ENCODE assay signal across 8 mouse cellular contexts in the genomic region with DNA sequence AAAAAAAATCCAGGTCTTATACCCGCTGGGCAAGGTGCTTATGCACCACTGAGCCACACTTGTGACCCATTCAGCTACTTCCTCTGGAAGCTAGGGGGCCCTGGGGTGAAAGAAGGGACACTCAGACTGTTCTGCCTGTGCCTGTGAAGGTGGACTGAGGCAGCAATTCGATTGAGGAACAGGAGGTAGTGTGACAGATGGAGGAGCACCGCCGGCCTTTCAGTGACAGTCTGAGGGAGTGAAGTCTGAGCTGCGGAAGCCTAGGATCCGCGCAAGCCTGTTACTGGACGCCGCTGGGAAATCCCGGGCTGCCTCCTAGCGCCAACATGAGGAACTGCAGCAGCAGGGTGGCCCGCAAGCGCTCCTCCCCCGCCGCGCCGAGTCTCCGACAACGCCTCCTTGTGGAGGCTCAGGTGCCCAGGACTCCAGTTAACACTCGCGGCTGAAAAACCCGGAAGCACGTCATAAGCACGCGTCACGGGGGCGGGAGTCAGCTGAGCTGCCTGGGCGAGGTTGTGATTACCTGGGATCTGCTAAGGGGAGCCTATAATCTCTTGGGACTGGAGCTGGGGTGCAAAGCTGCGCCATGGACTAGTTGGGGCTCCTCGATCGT. TPM values are rescaled to one million over a fixed set of nuclear protein-coding genes. Genes with fewer than 3 reads are reported as not detected.
DNase-seq lines count a peak whose midpoint lies in the region; ATAC-seq and TF ChIP-seq lines count a peak whose summit lies in the region.

A gene (plus strand): TSS at position 471 of the 613 bp plus-strand sequence.

- H3K36me3 ChIP-seq in heart, embryonic 12.5 days, result peaks cover 33% of the 10 kb centered on the region
- peaks cover 24% of the 10 kb centered on the region for H3K36me3 ChIP-seq in kidney, postnatal 0 days (ENCODE audit: insufficient read depth, low read length)
- H3K36me3 ChIP-seq in liver, embryonic 11.5 days (ENCODE audit: control insufficient read depth, insufficient read depth, low read length), result peaks cover 5% of the 10 kb centered on the region
- H3K36me3 ChIP-seq in stomach, embryonic 14.5 days (ENCODE audit: control insufficient read depth, insufficient read depth, low read length), result peaks cover 28% of the 10 kb centered on the region

- H3K9ac ChIP-seq in heart, embryonic 12.5 days, result peak within 1 kb of the TSS; percentile 87
- H3K9ac ChIP-seq in kidney, postnatal 0 days (ENCODE audit: low read depth, low read length), result peak within 1 kb of the TSS; percentile 51
- H3K9ac ChIP-seq in liver, embryonic 11.5 days (ENCODE audit: low read depth, low read length), result peak within 1 kb of the TSS; percentile 80
- H3K9ac ChIP-seq in stomach, embryonic 14.5 days (replicated peaks; ENCODE audit: low read depth, low read length), result peak within 1 kb of the TSS; percentile 64

- 1% methylated on average over 31 of the region's 31 CpGs for WGBS in heart, embryonic 12.5 days
- under 1% methylated on average over 31 of the region's 31 CpGs for WGBS in kidney, postnatal 0 days
- under 1% methylated on average over 31 of the region's 31 CpGs for WGBS in liver, embryonic 11.5 days
- WGBS in stomach, embryonic 14.5 days, result under 1% methylated on average over 31 of the region's 31 CpGs

- peak within 1 kb of the TSS; percentile 94 for H3K4me2 ChIP-seq in heart, embryonic 12.5 days
- peak within 1 kb of the TSS; percentile 56 for H3K4me2 ChIP-seq in kidney, postnatal 0 days (ENCODE audit: low read length)
- H3K4me2 ChIP-seq in liver, embryonic 11.5 days, result peak within 1 kb of the TSS; percentile 88
- peak within 1 kb of the TSS; percentile 87 for H3K4me2 ChIP-seq in stomach, embryonic 14.5 days (replicated peaks; ENCODE audit: low read depth, low read length)

- TF ChIP-seq CTCF in kidney, postnatal 0 days (IDR thresholded peaks at IDR 0.05; ENCODE audit: low read depth), result peak; percentile 100

- H3K9me3 ChIP-seq in heart, embryonic 12.5 days (replicated peaks), result no peaks in the 10 kb centered on the region
- no peaks in the 10 kb centered on the region for H3K9me3 ChIP-seq in kidney, postnatal 0 days (replicated peaks; ENCODE audit: low read length)
- H3K9me3 ChIP-seq in liver, embryonic 11.5 days (ENCODE audit: control insufficient read depth, low read length), result no peaks in the 10 kb centered on the region
- H3K9me3 ChIP-seq in stomach, embryonic 14.5 days (ENCODE audit: control insufficient read depth, low read depth, low read length), result no peaks in the 10 kb centered on the region

- H3K27ac ChIP-seq in heart, embryonic 12.5 days (ENCODE audit: poor library complexity, severe bottlenecking), result peak within 1 kb of the TSS; percentile 14; the same call in 1 of the 2 replicates
- peak within 1 kb of the TSS; percentile 5; the same call in 1 of the 2 replicates for H3K27ac ChIP-seq in kidney, postnatal 0 days
- peak within 1 kb of the TSS; percentile 52 for H3K27ac ChIP-seq in liver, embryonic 11.5 days (ENCODE audit: low read depth, low read length)
- H3K27ac ChIP-seq in stomach, embryonic 14.5 days (ENCODE audit: low read length), result no peak within 1 kb of the TSS; the same call in 1 of the 2 replicates

- H3K27me3 ChIP-seq in heart, embryonic 12.5 days (replicated peaks), result no peaks in the 10 kb centered on the region
- H3K27me3 ChIP-seq in kidney, postnatal 0 days (ENCODE audit: insufficient read depth, low read length), result no peaks in the 10 kb centered on the region
- no peaks in the 10 kb centered on the region for H3K27me3 ChIP-seq in liver, embryonic 11.5 days (replicated peaks; ENCODE audit: control insufficient read depth, insufficient read depth, low read length)
- H3K27me3 ChIP-seq in stomach, embryonic 14.5 days (ENCODE audit: control insufficient read depth, insufficient read depth, low read length), result no peaks in the 10 kb centered on the region

- peak; percentile 97 for ATAC-seq in erythroid progenitor cell, adult 5-6 weeks (replicated peaks; ENCODE audit: low FRiP score, poor library complexity, severe bottlenecking)
- ATAC-seq in heart, embryonic 12.5 days (ENCODE audit: insufficient number of reproducible peaks, low FRiP score), result peak; percentile 95
- peak; percentile 93 for ATAC-seq in kidney, postnatal 0 days (replicated peaks; ENCODE audit: low FRiP score, low read depth)
- ATAC-seq in liver, embryonic 11.5 days (replicated peaks; ENCODE audit: low FRiP score), result peak; percentile 96
- peak; percentile 95 for ATAC-seq in stomach, embryonic 14.5 days (ENCODE audit: insufficient number of reproducible peaks, insufficient read depth, low FRiP score, low read depth)

- H3K4me1 ChIP-seq in heart, embryonic 12.5 days (replicated peaks), result peaks cover 10% of the 10 kb centered on the region
- 0 out of 2 replicates have a peak, but pooled peaks cover 4% of the 10 kb centered on the region for H3K4me1 ChIP-seq in kidney, postnatal 0 days (replicated peaks; ENCODE audit: insufficient read depth, low read length)
- H3K4me1 ChIP-seq in liver, embryonic 11.5 days (replicated peaks; ENCODE audit: control insufficient read depth, insufficient read depth, low read length), result no peaks in the 10 kb centered on the region; the same call in 1 of the 2 replicates
- peaks cover 9% of the 10 kb centered on the region; the same call in 1 of the 2 replicates for H3K4me1 ChIP-seq in stomach, embryonic 14.5 days (ENCODE audit: control insufficient read depth, insufficient read depth, low read length)

- DNase-seq in CD4-positive helper T cell, adult 2 months (ENCODE audit: low read depth, low spot score), result peak; percentile 98
- peak; percentile 91 for DNase-seq in brain, embryonic 18.5 days (ENCODE audit: low read depth, low spot score)
- DNase-seq in kidney, postnatal 0 days (ENCODE audit: low spot score), result peak; percentile 98
- DNase-seq in liver, embryonic 11.5 days (ENCODE audit: low spot score), result peak; percentile 99
- DNase-seq in naive thymus-derived CD4-positive, alpha-beta T cell, adult 2 months (ENCODE audit: low read depth), result peak; percentile 99

- H3K4me3 ChIP-seq in heart, embryonic 12.5 days, result peak within 1 kb of the TSS; percentile 83
- H3K4me3 ChIP-seq in kidney, postnatal 0 days (replicated peaks; ENCODE audit: low read depth, low read length), result peak within 1 kb of the TSS; percentile 47
- peak within 1 kb of the TSS; percentile 79 for H3K4me3 ChIP-seq in liver, embryonic 11.5 days (ENCODE audit: low read depth, low read length)
- peak within 1 kb of the TSS; percentile 68 for H3K4me3 ChIP-seq in stomach, embryonic 14.5 days (ENCODE audit: low read depth, low read length)

RNA-seq across cellular contexts. Expression of the gene that starts here (rescaled TPM):
- total RNA-seq in erythroid progenitor cell, adult 5-6 weeks (2015; ENCODE audit: low replicate concordance), result 1.1 and 2.1 TPM in 2 replicates
- 3.7 and 4.1 TPM in 2 replicates for total RNA-seq in erythroid progenitor cell, adult 5-6 weeks (2017; ENCODE audit: low replicate concordance)
- polyA plus RNA-seq in heart, embryonic 12.5 days (2016; fragmentation: Nextera tagmentation; extraction: Ambion mirVana), result 15.2 and 15.8 TPM in 2 replicates
- 13.4 and 15.0 TPM in 2 replicates for polyA plus RNA-seq in kidney, postnatal 0 days (2015; fragmentation: Nextera tagmentation; extraction: Ambion mirVana)
- 13.4 and 14.0 TPM in 2 replicates for polyA plus RNA-seq in liver, embryonic 11.5 days (2014; fragmentation: Nextera tagmentation; extraction: Ambion mirVana)
- 10.9 and 12.8 TPM in 2 replicates for polyA plus RNA-seq in stomach, embryonic 14.5 days (2014; fragmentation: Nextera tagmentation; extraction: Ambion mirVana)
